Mouse (Mus musculus) heart, postnatal 0 days (tissue): ENCODE data around the gene Lypla2.

ENCODE experiments used
- CTCF ChIP-seq: IDR thresholded peaks from 2 replicates; pipeline ENCODE4 v1.5.1; 2016; ENCODE audit warnings: antibody characterized with exemption, control low read depth, low read depth
- EP300 ChIP-seq: IDR thresholded peaks from 2 replicates; pipeline ENCODE4 v1.6.1; 2016; ENCODE audit warnings: antibody characterized with exemption, low read depth

DNA sequence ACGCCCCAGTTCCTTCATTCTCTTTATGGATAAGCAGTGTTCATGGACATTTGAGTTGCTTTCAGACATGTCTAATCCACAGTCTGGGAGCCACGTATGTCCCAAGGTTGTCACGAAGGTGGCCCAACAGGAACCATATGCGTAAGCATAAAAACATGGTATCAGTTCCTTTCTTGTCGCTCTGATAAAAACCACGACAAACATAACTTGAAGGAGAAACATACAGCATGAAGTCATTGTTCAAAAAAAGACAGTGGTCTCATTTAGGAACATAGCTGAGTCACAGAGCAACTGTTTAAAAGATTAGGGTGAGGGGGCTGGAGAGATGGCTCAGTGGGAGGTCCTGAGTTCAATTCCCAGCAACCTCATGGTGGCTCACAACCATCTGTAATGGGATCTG is 30.2 kb downstream of the Lypla2 start:
- TF ChIP-seq EP300: no peak
- TF ChIP-seq CTCF: no peak
